Mouse (Mus musculus) embryonic facial prominence, embryonic 11.5 days (tissue): ENCODE data around the gene Auh. TPM values are rescaled to one million over a fixed set of nuclear protein-coding genes. Genes with fewer than 3 reads are reported as not detected.

Experiments
- ATAC-seq: fragments of 200-750 bp; cut with Nextera tagmentation; replicated peaks from 2 replicates; pipeline ENCODE4 v1.8.0; 2017; ENCODE audit warnings: low read depth; ENCODE audit not compliant: insufficient number of reproducible peaks, low FRiP score, low TSS enrichment
- DNase-seq: peaks from one replicate; pipeline ENCODE4 v3.0.0-alpha.2; 2015; ENCODE audit warnings: low spot score
- H3K27ac ChIP-seq: fragments of 300-500 bp; sonication (generic); replicated peaks from 2 replicates; pipeline ENCODE4 v1.5.1; 2014; ENCODE audit warnings: mild to moderate bottlenecking, low read depth, low read length, control low read depth
- H3K27me3 ChIP-seq: fragments of 300-500 bp; sonication (generic); 2 replicates; pipeline ENCODE4 v1.6.1; 2014; ENCODE audit warnings: mild to moderate bottlenecking, low read length, moderate library complexity, mixed read lengths; ENCODE audit not compliant: control insufficient read depth, insufficient read depth
- H3K36me3 ChIP-seq: fragments of 300-500 bp; sonication (generic); replicated peaks from 2 replicates; pipeline ENCODE4 v1.6.1; 2014; ENCODE audit warnings: low read depth, mild to moderate bottlenecking, low read length, moderate library complexity, mixed read lengths; ENCODE audit not compliant: control insufficient read depth, insufficient read depth
- H3K4me1 ChIP-seq: fragments of 300-500 bp; sonication (generic); 2 replicates; pipeline ENCODE4 v1.6.1; 2014; ENCODE audit warnings: low read length, mixed read lengths; ENCODE audit not compliant: control insufficient read depth, insufficient read depth
- H3K4me2 ChIP-seq: fragments of 300-500 bp; sonication (generic); 2 replicates; pipeline ENCODE4 v1.6.1; 2014; ENCODE audit warnings: low read depth, mild to moderate bottlenecking, control low read depth, low read length, moderate library complexity
- H3K4me3 ChIP-seq: fragments of 300-500 bp; sonication (generic); 2 replicates; pipeline ENCODE4 v1.5.1; 2014; ENCODE audit warnings: low read depth, low read length, control low read depth
- H3K9ac ChIP-seq: fragments of 300-500 bp; sonication (generic); replicated peaks from 2 replicates; pipeline ENCODE4 v1.6.1; 2014; ENCODE audit warnings: mild to moderate bottlenecking, control low read depth, low read length
- H3K9me3 ChIP-seq: fragments of 300-500 bp; sonication (generic); replicated peaks from 2 replicates; pipeline ENCODE4 v1.6.1; 2016; ENCODE audit warnings: mild to moderate bottlenecking, low read length, inconsistent platforms, mixed read lengths; ENCODE audit not compliant: control insufficient read depth
- WGBS: fragments of 180-500 bp; shearing (Covaris S2); extraction: QIAGEN DNeasy Blood & Tissue Kit; methylation state at CpG from one replicate; pipeline ENCODE4 v1.1.7; 2014; 5-methylcytosine and 5-hydroxymethylcytosine counted together
- polyA plus RNA-seq: library from polyadenylated mRNA; unstranded; fragments of >200 nt; fragmentation: Nextera tagmentation; extraction: Ambion mirVana; gene quantifications from 2 replicates; pipeline ENCODE4 v1.2.1, GENCODE M21; 2014

The Auh gene
- polyA plus RNA-seq, 1 experiment from 2014 or later: 33.1 TPM

- Histone ChIP-seq H3K36me3 (no peaks in the 10 kb centered on the region), H3K9ac (no peak overlapping the region), H3K27me3 (no peaks in the 10 kb centered on the region), H3K4me2 (no peak overlapping the region), H3K4me1 (peaks cover 5% of the 10 kb centered on the region), H3K9me3 (no peaks in the 10 kb centered on the region), H3K27ac (no peak overlapping the region), H3K4me3 (no peak overlapping the region)
- 95% methylated on average over 10 of the region's 10 CpGs for WGBS
- DNase-seq (no peak), ATAC-seq (no peak)
Measured at GRCm38 (mm10) chr13:52973427-52973826, 43.9 kb upstream of the Auh start.

- ATAC-seq (no peak), DNase-seq (no peak)
- Histone ChIP-seq H3K36me3 (peaks cover 3% of the 10 kb centered on the region; the same call in 1 of the 2 replicates), H3K4me2 (no peak overlapping the region), H3K9ac (no peak overlapping the region), H3K4me3 (no peak overlapping the region), H3K9me3 (no peaks in the 10 kb centered on the region), H3K27ac (no peak overlapping the region), H3K4me1 (peaks cover 5% of the 10 kb centered on the region; the same call in 1 of the 2 replicates), H3K27me3 (no peaks in the 10 kb centered on the region)
- 93% methylated on average over 3 of the region's 3 CpGs for WGBS
Measured at GRCm38 (mm10) chr13:52972626-52973025, 43.1 kb upstream of the Auh start.

GRCm38 (mm10) chr13:52970876-52971275, 41.4 kb upstream of the Auh start:
- no peak overlapping the region for H3K27ac ChIP-seq
- no peak overlapping the region for H3K9ac ChIP-seq
- H3K4me1 ChIP-seq: no peaks in the 10 kb centered on the region
- H3K4me3 ChIP-seq: no peak overlapping the region
- H3K36me3 ChIP-seq: peaks cover 6% of the 10 kb centered on the region; the same call in 1 of the 2 replicates
- H3K9me3 ChIP-seq: no peaks in the 10 kb centered on the region
- H3K4me2 ChIP-seq: no peak overlapping the region
- ATAC-seq (no peak), DNase-seq (no peak)
- WGBS: 88% methylated on average over 6 of the region's 6 CpGs
- no peaks in the 10 kb centered on the region for H3K27me3 ChIP-seq

DNA sequence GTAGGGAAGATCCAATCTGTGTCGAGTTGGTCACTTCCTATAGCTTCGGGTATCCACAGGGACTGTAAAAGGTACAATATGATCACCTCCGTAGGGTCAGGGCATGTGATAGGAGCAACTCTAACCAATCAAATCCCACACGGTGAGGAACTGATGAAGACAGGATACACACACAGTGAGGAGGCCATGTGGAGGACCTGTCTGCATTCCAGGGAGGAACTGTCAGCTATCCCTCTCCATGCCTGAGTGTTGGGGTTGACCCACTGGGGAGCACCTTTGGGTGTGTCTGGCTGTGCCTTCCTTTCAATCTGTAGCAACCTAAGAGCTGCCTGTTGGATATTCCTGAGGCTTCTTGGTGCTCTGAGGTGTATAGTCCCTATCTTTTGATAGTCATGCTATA, 33.4 kb upstream of the Auh start:
- 86% methylated on average over 4 of the region's 4 CpGs for WGBS
- Histone ChIP-seq H3K9ac (no peak overlapping the region), H3K9me3 (no peaks in the 10 kb centered on the region), H3K4me3 (no peak overlapping the region), H3K36me3 (peaks cover 6% of the 10 kb centered on the region), H3K27ac (no peak overlapping the region), H3K4me2 (no peak overlapping the region), H3K27me3 (no peaks in the 10 kb centered on the region), H3K4me1 (no peaks in the 10 kb centered on the region)
- DNase-seq (no peak), ATAC-seq (no peak)

DNA sequence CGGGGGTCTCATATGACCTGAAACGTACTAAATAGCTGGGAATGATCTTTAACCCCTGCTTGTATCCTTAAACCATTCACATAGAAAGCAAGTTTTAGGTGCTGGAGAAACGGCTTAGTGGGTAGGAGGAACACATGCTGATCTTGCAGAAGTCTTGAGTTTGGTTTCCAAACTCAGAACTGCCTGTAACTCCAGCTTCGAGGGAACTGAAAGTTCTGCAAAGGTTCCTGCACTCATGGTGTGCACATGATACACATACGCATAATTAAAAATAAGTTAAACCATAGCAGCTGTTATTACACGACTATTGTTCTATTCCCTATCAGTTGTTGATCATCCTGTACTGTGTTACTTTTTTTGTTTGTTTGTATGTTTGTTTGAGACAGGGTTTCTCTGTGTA, 32.9 kb upstream of the Auh start:
- H3K27ac ChIP-seq: no peak overlapping the region
- peaks cover 1% of the 10 kb centered on the region for H3K36me3 ChIP-seq
- H3K4me3 ChIP-seq: no peak overlapping the region
- no peaks in the 10 kb centered on the region for H3K27me3 ChIP-seq
- no peak overlapping the region for H3K4me2 ChIP-seq
- 85% methylated on average over 6 of the region's 6 CpGs for WGBS
- ATAC-seq: no peak
- DNase-seq: no peak
- no peak overlapping the region for H3K9ac ChIP-seq
- H3K9me3 ChIP-seq: no peaks in the 10 kb centered on the region
- H3K4me1 ChIP-seq: no peaks in the 10 kb centered on the region

DNA sequence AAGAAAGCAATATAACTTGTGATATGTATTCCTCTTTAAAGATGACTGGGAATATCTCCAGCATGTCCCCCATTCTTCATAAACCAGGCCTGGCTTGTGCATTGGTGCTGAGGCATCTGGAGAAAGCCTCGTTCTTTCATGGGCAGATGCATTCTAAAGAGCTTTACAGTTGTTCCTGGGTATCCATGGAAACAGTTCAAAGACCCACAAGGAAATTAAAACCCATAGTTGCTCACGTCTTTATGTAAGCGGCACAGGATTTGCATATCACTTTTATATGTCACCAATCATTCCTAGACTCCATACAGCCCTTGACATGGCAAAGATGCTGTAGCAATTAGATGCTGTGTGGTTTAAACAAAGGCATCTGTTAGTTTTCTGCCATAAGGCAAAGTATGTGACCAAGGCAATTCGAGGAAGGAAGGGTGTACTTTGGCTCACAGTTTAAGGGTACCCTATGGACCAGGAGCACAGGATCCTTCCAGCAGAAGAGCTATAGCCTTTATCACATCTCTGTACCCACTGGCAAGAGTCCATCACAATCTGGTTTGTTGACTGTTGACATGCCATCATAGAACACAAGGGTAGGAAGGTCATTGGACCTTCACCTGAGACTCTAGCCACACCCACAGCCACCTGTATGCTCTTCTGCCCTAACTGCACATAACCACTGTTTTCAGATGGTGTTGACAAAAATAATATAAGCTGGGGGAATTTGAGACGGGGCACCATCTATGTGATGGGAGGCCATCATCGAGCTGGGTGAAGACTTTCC, 24.5 kb upstream of the Auh start:
- no peaks in the 10 kb centered on the region for H3K9me3 ChIP-seq

DNA sequence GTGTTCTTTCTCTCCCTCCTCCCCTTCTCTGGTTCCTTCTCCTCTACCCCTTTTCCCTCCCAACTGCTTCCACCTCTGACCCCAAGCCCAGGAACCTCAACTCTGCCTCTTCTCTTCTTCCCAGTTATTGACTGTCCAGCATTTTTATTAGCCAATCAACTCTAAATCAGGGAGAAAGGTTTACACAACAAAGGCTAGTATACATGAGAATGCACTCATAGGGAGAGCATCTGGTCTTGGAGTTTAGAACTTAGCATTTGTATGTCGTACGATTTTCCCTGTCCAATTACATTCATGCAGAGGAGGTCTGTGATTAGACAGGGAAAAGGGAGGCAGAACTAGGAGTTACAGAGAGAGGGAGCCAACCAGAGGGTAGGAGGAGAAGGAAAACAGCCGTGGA, 19.7 kb upstream of the Auh start:
- 75% methylated on average over 3 of the region's 3 CpGs for WGBS
- no peak overlapping the region for H3K27ac ChIP-seq
- no peak overlapping the region for H3K4me2 ChIP-seq
- H3K4me1 ChIP-seq: no peaks in the 10 kb centered on the region
- H3K36me3 ChIP-seq: no peaks in the 10 kb centered on the region
- H3K4me3 ChIP-seq: no peak overlapping the region
- H3K9ac ChIP-seq: no peak overlapping the region
- ATAC-seq (no peak), DNase-seq (no peak)
- H3K27me3 ChIP-seq: no peaks in the 10 kb centered on the region
- no peaks in the 10 kb centered on the region for H3K9me3 ChIP-seq

More for the DNA sequence above, 24.5 kb upstream of the Auh start:
- Histone ChIP-seq H3K27me3 (no peaks in the 10 kb centered on the region), H3K4me1 (no peaks in the 10 kb centered on the region), H3K4me3 (no peak overlapping the region), H3K36me3 (no peaks in the 10 kb centered on the region), H3K27ac (no peak overlapping the region), H3K9ac (no peak overlapping the region), H3K4me2 (no peak overlapping the region)
- WGBS: 83% methylated on average over 6 of the region's 6 CpGs
- DNase-seq (no peak), ATAC-seq (no peak)

DNA sequence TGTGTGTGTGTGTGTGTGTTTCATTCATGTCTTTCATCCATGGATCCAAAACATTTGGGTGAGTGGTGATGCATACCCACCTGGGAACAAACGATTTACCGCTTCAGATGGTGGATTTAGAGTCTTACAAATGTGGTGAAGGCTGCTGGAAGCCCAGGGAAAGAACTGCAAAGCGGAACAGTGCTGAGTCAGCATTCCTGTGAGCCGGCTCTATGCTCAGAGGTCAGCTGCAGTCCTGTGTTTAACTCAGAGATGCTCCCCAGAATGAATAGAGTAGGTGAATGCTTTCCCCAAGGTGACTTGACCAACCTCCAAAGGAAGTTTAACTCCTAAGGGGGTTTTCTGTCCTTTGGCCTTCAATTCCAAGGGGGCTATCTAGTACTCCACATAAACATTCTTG, 18.1 kb upstream of the Auh start:
- Histone ChIP-seq H3K4me2 (no peak overlapping the region), H3K4me1 (no peaks in the 10 kb centered on the region), H3K9ac (no peak overlapping the region), H3K4me3 (no peak overlapping the region), H3K36me3 (no peaks in the 10 kb centered on the region), H3K27me3 (no peaks in the 10 kb centered on the region), H3K9me3 (no peaks in the 10 kb centered on the region), H3K27ac (no peak overlapping the region)
- no peak for DNase-seq
- 74% methylated on average over 4 of the region's 4 CpGs for WGBS
- ATAC-seq: no peak
